Mouse (Mus musculus) left cerebral cortex, postnatal 4 days (tissue): ENCODE data around the gene Cog3. TPM values are rescaled to one million over a fixed set of nuclear protein-coding genes. Genes with fewer than 3 reads are reported as not detected.
A peak's percentile ranks its signal among the peaks of the same experiment; 100 is the strongest.

Source experiments
- DNase-seq: peaks from one replicate; pipeline ENCODE4 v3.0.0-alpha.2; 2022
- intact Hi-C: fragments of 180-260 bp; cut with DNase I; formaldehyde crosslinking; loops from one replicate; pipeline ENCODE4 v1.15.1; 2025
- total RNA-seq, 2 experiments: library from RNA; stranded (reverse); gene quantifications; 2 replicates each; pipeline ENCODE4 v1.2.3; 2021

Cog3 gene
- total RNA-seq, 2 experiments from 2014 or later = 24.3 to 24.5 TPM

GRCm38 (mm10) chr14:75761028-75761805, 6.9 kb upstream of the Cog3 start:
- no peak for DNase-seq

GRCm38 (mm10) chr14:75758401-75758800, 4.1 kb upstream of the Cog3 start:
- intact Hi-C loops = no loop called here
- DNase-seq = peak; percentile 34

More at GRCm38 (mm10) chr14:75761028-75761805, 6.9 kb upstream of the Cog3 start:
- intact Hi-C loops = no loop called here

DNA sequence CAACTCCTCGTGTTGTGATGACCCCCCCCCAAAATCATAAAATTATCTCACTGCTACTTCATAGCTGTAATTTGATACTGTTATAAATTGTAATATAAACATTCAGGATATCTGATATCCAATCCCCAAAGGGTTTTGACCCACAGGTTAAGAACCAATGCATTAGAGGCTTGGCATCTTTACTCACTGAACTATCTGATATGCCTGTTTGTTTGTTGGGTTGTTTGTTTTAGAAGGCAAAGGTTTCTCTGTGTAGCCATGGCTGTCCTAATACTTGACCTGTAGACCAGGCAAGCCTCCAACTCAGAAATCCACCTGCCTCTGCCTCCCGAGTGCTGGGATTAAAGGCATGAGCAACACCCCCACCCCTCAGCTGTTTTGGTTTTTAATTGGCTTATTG, 3.5 kb upstream of the Cog3 start:
- intact Hi-C loops = no loop called here

GRCm38 (mm10) chr14:75756971-75757370, 2.7 kb upstream of the Cog3 start:
- DNase-seq = no peak
- intact Hi-C loops = no loop called here

More for the DNA sequence above, 3.5 kb upstream of the Cog3 start:
- DNase-seq = no peak

- no peak for DNase-seq
- intact Hi-C loops = no loop called here
These were observed 1.1 kb downstream of the Cog3 start for GRCm38 (mm10) chr14:75753206-75753605.

- no peak for DNase-seq
- intact Hi-C loops = no loop called here
These were observed 3.3 kb downstream of the Cog3 start for GRCm38 (mm10) chr14:75751040-75751439.

GRCm38 (mm10) chr14:75749123-75749522, 5.2 kb downstream of the Cog3 start:
- DNase-seq = no peak
- intact Hi-C loops = no loop called here

DNA sequence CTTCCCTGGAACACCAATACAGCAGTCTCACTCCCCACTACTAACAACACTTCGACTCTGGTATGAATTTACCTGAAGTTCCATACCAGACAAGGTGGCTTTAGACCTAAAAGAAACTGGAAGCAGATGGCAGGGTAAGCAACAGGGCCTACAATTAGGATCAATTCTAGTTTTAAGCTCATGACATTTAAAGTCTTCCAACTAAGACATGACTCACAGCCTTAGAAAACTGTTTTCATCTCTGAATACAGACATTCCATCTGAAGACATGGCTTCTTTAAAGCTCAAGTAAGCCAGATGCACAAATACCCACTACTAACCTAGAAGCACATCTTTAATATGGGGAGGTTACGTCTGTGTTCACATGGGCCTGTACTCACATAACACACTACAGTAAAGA, 6.4 kb downstream of the Cog3 start:
- intact Hi-C loops = no loop called here
- DNase-seq = no peak

DNA sequence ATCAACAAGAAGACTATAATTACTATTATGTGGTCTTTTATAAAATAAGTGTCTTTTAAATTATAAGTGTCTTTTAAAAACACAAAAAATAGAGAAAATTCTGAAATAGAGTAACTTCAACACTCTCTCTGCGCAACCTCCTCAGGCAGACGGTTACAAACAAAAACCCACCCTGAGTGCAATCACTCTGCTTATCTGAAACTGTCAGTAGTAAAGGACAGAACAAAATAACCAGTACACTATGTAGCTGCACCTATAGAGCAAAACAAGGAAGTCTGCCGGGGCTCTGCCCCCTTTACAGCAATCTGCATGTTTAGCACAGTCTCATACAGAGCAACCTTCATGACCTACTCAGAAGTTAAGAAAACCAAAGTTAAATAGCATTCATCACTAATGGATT, 12.4 kb downstream of the Cog3 start:
- no peak for DNase-seq
- intact Hi-C loops = no loop called here

GRCm38 (mm10) chr14:75735597-75735996, 18.7 kb downstream of the Cog3 start:
- intact Hi-C loops = no loop called here
- DNase-seq = no peak

DNA sequence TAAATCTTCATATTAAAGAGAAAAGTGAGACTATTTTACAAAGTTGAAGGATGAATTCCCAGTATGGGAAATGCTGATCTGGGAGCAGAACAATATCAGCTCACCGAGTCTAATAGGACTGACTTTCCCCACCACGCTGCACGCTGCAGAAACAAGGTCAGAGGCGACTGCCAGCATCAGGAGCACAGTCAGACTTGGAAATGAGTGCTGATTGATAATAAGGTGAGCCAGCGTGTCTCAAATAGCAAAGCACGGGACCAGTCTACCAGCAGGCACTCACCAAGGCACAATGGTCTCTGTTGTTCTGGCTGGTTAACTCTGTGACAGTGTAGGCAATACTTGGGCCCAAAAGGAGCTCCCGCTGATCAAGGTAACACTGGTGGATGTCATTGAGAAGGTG, 21.7 kb downstream of the Cog3 start:
- intact Hi-C loops = no loop called here
- no peak for DNase-seq

- DNase-seq = no peak
- intact Hi-C loops = no loop called here
These were observed 23.0 kb downstream of the Cog3 start for GRCm38 (mm10) chr14:75731361-75731760.

GRCm38 (mm10) chr14:75728111-75728510, 26.2 kb downstream of the Cog3 start:
- DNase-seq = no peak
- intact Hi-C loops = loop anchor here (10.0 kb wide), 2 partner anchors 403 to 663 kb away; no protein-coding TSS in a partner anchor

DNA sequence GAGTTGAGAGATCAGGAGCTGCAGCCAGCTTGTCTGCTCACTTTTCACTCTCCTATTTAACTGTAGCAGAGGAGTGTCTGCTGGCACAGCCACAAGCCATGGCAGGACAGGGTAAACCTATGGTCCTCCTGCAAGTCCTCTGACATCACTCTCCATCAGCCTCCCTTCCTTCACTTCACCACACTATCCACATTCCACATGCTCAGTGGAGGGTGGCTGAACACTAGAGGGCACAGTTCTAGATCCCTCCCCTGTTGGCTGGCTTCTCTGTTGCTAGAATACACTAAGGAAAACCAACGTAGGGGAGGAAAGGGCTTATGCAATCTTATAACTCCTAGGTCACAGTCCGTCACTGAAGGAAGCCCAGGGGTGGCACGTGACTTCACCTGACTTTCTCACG, 27.3 kb downstream of the Cog3 start:
- no peak for DNase-seq
- intact Hi-C loops = loop anchor here (10.0 kb wide), 2 partner anchors 402 to 662 kb away; no protein-coding TSS in a partner anchor

DNA sequence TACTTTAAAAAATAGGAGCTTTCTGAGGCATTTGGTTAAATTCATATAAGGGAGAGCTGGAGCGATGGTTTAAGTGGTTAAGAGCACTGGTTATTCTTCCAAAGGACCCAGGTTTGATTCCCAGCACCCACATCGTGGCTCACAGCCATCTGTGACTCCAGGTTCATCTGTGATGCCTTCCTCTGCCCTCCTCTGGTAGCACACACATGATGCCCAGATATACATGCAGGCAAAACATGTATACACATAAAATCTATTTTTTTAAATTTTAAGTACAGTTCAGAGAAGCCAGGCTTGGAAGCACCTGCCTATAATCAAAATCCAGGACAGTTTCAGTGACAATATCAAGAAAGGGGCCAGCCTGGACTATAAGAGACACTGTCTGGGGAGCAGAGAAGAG, 31.5 kb downstream of the Cog3 start:
- intact Hi-C loops = loop anchor here (5.0 to 10.0 kb wide), 3 partner anchors 398 to 658 kb away; no protein-coding TSS in a partner anchor

GRCm38 (mm10) chr14:75721977-75722563, 32.2 kb downstream of the Cog3 start:
- intact Hi-C loops = loop anchor here (5.0 to 10.0 kb wide), 3 partner anchors 397 to 657 kb away; no protein-coding TSS in a partner anchor
- DNase-seq = peak; percentile 22

More for the DNA sequence above, 31.5 kb downstream of the Cog3 start:
- no peak for DNase-seq

DNA sequence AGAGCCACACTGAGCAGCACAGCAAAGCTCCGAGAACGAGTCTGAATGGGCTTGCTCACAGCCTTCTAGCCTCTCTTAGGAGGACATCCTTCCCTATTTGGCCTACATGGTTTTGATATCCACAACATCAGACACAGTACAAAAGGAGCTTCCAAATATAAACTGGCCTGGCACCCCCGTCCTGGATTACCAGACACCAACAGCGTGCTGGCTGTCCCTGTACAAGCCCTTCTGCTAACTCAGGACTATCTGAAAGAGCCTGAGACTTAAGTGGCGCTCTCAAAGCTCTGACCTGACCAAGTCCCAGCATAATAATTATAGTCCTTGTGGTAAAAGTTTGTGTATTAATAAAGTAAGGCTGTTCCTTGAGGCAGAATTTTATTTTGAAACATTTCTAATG, 34.2 kb downstream of the Cog3 start:
- DNase-seq = no peak
- intact Hi-C loops = loop anchor here (5.0 to 10.0 kb wide), 3 partner anchors 395 to 655 kb away; no protein-coding TSS in a partner anchor

- intact Hi-C loops = no loop called here
- no peak for DNase-seq
These were observed 37.9 kb downstream of the Cog3 start for GRCm38 (mm10) chr14:75716410-75716809.

GRCm38 (mm10) chr14:75713661-75714060, 40.7 kb downstream of the Cog3 start:
- intact Hi-C loops = loop anchor here (5.0 kb wide), 1 partner anchor 71 kb away; the partner anchor contains the start of gene Erich6b
- no peak for DNase-seq

- no peak for DNase-seq
- intact Hi-C loops = loop anchor here (5.0 kb wide), 1 partner anchor 70 kb away; the partner anchor contains the start of gene Erich6b
These were observed 41.6 kb downstream of the Cog3 start for GRCm38 (mm10) chr14:75712687-75713086.

DNA sequence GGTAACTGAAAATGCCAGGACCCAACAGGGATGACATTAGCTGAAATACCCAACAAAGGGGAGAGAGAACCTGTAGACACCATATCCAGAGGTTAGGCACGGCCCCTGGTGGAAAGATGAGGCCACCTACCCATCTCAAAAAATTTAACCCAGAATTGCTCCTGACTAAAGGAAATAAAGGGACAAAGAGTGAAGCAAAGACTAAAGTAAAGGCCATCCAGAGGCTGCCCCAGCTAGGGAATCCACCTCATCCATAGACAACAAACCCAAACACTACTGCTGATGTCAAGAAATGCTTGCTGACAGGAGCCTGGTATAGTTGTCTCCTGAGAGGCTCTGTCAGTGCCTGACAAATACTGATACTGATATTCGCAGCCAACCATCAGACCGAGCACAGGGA, 42.6 kb downstream of the Cog3 start:
- intact Hi-C loops = loop anchor here (5.0 kb wide), 1 partner anchor 69 kb away; the partner anchor contains the start of gene Erich6b
- no peak for DNase-seq

DNA sequence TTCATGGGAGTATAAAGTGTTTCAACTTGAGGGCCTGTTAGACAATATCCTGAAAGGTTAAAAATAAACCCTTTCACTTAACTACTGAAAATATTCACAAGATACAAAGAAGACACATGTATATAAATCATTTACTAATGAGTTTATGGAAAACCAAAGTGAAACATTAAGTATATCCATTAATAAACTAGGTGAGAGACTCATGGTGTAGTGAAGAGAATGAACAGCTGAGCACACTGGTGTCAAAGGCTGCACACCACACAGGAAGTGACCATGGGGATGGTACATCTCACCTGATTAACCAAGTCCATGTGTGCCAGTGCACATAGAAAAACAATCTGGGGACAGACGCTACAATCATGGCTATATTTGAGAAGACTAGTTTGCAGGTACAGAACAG, 45.3 kb downstream of the Cog3 start:
- intact Hi-C loops = no loop called here
- no peak for DNase-seq
